Mouse (Mus musculus) heart, embryonic 11.5 days (tissue): Measurements from ENCODE around the gene Gpr75. TPM values are rescaled to one million over a fixed set of nuclear protein-coding genes. Genes with fewer than 3 reads are reported as not detected.

Experiments
- ATAC-seq: fragments of 200-750 bp; cut with Nextera tagmentation; replicated peaks from 2 replicates; pipeline ENCODE4 v1.8.0; 2017; ENCODE audit warnings: moderate library complexity; ENCODE audit not compliant: insufficient number of reproducible peaks, low FRiP score, low TSS enrichment
- H3K27ac ChIP-seq: fragments of 300-500 bp; sonication (generic); 2 replicates; pipeline ENCODE4 v1.5.1; 2014; ENCODE audit warnings: mild to moderate bottlenecking, low read depth, low read length
- H3K27me3 ChIP-seq: fragments of 300-500 bp; sonication (generic); 2 replicates; pipeline ENCODE4 v1.6.1; 2014; ENCODE audit warnings: mild to moderate bottlenecking, low read length, mixed read lengths; ENCODE audit not compliant: control insufficient read depth, insufficient read depth
- H3K36me3 ChIP-seq: fragments of 300-500 bp; sonication (generic); 2 replicates; pipeline ENCODE4 v1.6.1; 2014; ENCODE audit warnings: mild to moderate bottlenecking, low read length, moderate library complexity, mixed read lengths; ENCODE audit not compliant: control insufficient read depth, insufficient read depth
- H3K4me1 ChIP-seq: fragments of 300-500 bp; sonication (generic); 2 replicates; pipeline ENCODE4 v1.6.1; 2014; ENCODE audit warnings: low read length; ENCODE audit not compliant: control insufficient read depth, insufficient read depth
- H3K4me2 ChIP-seq: fragments of 300-500 bp; sonication (generic); 2 replicates; pipeline ENCODE4 v1.6.1; 2014; ENCODE audit warnings: mild to moderate bottlenecking, moderate library complexity
- H3K4me3 ChIP-seq: fragments of 300-500 bp; sonication (generic); 2 replicates; pipeline ENCODE4 v1.5.1; 2014; ENCODE audit warnings: low read depth, low read length
- H3K9ac ChIP-seq: fragments of 300-500 bp; sonication (generic); 2 replicates; pipeline ENCODE4 v1.6.1; 2014; ENCODE audit warnings: mild to moderate bottlenecking, low read depth, low read length, moderate library complexity
- H3K9me3 ChIP-seq: fragments of 300-500 bp; sonication (generic); replicated peaks from 2 replicates; pipeline ENCODE4 v1.6.1; 2016; ENCODE audit warnings: low read length; ENCODE audit not compliant: control insufficient read depth
- WGBS: fragments of 180-500 bp; shearing (Covaris S2); extraction: QIAGEN DNeasy Blood & Tissue Kit; methylation state at CpG from one replicate; pipeline ENCODE4 v1.1.7; 2014; ENCODE audit not compliant: insufficient replicate concordance; 5-methylcytosine and 5-hydroxymethylcytosine counted together
- polyA plus RNA-seq: library from polyadenylated mRNA; unstranded; fragments of >200 nt; fragmentation: Nextera tagmentation; extraction: Ambion mirVana; gene quantifications from 2 replicates; pipeline ENCODE4 v1.2.1, GENCODE M21; 2014

Gpr75 gene
- 0.14 and 0.23 TPM in 2 replicates for polyA plus RNA-seq

DNA sequence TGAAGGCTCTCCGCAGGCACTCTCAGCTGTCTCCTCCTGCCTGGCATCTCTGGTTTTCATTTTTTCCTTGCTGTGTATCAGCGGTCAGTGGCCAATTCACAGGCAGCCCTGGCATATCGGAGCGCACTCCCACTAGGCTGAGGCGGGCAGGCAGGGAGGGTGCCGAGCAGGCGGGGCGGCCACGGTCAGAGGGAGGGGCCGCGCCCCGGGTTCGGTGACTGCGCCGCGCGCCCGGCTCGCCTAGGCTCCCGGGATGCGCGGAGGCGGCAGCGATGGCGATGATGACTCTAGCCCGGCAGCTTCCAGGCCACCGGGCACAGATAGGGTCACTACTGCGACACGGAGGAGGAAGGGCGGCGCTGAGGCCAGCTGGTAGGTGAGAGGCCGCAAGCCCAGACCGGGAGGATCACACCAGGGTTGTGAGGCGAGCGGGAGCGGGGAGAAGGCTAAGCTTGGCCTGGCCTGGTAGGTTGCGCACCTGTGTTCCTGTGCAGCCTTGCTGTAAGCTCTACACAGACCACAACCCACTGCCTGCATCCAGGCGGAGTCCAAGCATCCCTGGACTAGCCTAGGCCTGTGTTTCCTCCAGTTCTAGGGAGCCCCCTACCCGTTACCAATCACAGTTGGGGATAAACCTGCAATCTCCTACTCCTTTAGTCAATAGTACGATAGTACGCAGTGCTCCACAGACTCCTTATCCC lies at the start of gene Gpr75, which contains the start of gene Asb3:
TSS of gene Gpr75 (plus strand) at position 188 of the 701 bp plus-strand sequence.
TSS of gene Asb3 (plus strand) at position 246 of the 701 bp plus-strand sequence.
- no peaks in the 10 kb centered on the region for H3K9me3 ChIP-seq
- H3K9ac ChIP-seq = peak within 1 kb of the TSS; percentile 58
- H3K4me1 ChIP-seq = no peaks in the 10 kb centered on the region
- ATAC-seq = peak; percentile 42; the same call in 1 of the 2 replicates
- no peak within 1 kb of the TSS for H3K27ac ChIP-seq
- H3K4me3 ChIP-seq = peak within 1 kb of the TSS; percentile 52
- H3K4me2 ChIP-seq = peak within 1 kb of the TSS; percentile 91
- H3K27me3 ChIP-seq = no peaks in the 10 kb centered on the region
- H3K36me3 ChIP-seq = no peaks in the 10 kb centered on the region
- WGBS = 5% methylated on average over 39 of the region's 41 CpGs

DNA sequence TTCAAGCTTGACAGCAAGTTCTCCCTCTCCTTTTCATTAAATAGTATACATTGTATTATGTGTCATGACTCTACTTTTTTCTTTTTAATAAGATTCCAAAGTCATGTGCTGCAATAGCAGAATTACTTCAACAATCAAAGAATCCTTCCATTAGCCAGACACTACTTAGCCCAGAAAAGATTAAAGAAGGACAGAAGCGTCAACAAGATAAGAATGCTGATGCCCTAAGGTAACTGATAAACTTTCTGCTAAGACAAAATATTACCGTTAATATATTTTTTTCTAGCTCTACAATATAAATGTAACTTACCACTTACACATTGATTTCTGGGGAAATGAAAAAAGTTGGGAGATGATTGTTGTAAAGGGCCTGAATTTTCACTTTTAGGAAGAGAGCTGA lies 46.4 kb upstream of the Gpr75 start:
- H3K4me1 ChIP-seq = no peaks in the 10 kb centered on the region
- H3K27ac ChIP-seq = no peak overlapping the region
- ATAC-seq = no peak
- peaks cover 8% of the 10 kb centered on the region; the same call in 1 of the 2 replicates for H3K36me3 ChIP-seq
- H3K9ac ChIP-seq = no peak overlapping the region
- 81% methylated on average over 2 of the region's 2 CpGs for WGBS
- no peaks in the 10 kb centered on the region for H3K27me3 ChIP-seq
- H3K9me3 ChIP-seq = no peaks in the 10 kb centered on the region
- no peak overlapping the region for H3K4me2 ChIP-seq
- H3K4me3 ChIP-seq = no peak overlapping the region

DNA sequence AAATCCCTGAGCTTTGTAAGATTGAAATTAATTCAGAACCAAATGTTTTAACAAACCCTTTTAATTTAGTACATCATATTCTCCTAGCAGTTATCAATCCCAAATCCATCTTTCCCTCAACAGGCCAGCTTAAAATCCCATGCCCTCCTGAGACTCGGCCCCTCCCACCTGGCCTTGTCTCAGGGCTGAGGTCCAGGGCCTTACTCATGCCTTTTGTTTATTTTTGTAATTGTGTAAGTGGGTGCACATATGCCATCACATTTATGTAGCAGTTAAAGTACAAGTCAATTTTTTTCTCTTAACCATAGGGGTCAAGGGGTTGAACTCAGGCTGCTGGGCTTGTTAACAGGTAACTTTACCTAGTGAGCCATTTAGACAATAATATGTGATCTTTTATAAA lies 40.8 kb upstream of the Gpr75 start:
- Histone ChIP-seq H3K36me3 (peaks cover 8% of the 10 kb centered on the region), H3K27me3 (no peaks in the 10 kb centered on the region), H3K27ac (no peak overlapping the region), H3K9me3 (no peaks in the 10 kb centered on the region), H3K4me3 (no peak overlapping the region), H3K4me2 (no peak overlapping the region), H3K9ac (no peak overlapping the region), H3K4me1 (no peaks in the 10 kb centered on the region)
- no peak for ATAC-seq
- WGBS = 90% methylated on average over 1 of the region's 1 CpGs

DNA sequence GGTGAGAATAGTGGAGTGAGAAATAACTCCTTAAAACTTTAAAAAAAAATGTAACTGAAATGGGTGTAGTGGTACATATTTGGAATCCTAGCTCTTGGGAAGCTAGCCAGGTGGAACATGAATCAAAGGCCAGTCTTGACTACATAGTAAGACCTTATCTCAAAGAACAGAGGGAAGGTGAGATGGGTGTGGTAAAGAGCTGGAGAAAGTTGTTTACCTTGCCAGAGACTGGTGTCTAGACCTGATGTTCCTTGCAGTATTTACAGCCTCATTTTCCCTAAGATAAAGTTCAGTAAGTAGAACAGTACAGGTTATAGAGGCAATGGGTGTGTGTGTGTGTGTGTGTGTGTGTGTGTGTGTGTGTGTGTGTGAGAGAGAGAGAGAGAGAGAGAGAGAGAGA lies 12.7 kb upstream of the Gpr75 start:
- no peak for ATAC-seq
- H3K27me3 ChIP-seq = no peaks in the 10 kb centered on the region
- no peak overlapping the region for H3K4me2 ChIP-seq
- H3K36me3 ChIP-seq = peaks cover 15% of the 10 kb centered on the region
- no peak overlapping the region for H3K27ac ChIP-seq
- H3K4me1 ChIP-seq = no peaks in the 10 kb centered on the region
- no peak overlapping the region for H3K9ac ChIP-seq
- no peak overlapping the region for H3K4me3 ChIP-seq
- H3K9me3 ChIP-seq = no peaks in the 10 kb centered on the region

DNA sequence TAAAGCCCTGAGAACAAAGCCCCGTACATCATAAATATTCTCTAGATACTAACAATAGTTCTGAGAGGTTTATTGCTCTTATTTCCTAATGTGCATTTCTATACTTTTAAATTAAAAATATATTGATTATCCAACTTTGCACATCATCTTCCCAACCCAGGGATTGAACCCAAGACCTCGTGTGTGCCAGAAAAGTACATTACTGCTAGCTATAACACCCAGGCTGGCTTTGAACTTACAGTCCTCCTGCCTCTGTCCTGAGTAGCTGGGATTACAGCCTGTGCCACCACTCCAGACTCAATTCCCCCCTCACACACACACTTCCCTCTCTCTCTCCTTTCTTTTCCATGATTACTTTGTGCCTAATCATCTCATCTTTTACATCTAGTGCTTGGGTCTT lies 3.0 kb downstream of the Gpr75 start:
- no peak for ATAC-seq

DNA sequence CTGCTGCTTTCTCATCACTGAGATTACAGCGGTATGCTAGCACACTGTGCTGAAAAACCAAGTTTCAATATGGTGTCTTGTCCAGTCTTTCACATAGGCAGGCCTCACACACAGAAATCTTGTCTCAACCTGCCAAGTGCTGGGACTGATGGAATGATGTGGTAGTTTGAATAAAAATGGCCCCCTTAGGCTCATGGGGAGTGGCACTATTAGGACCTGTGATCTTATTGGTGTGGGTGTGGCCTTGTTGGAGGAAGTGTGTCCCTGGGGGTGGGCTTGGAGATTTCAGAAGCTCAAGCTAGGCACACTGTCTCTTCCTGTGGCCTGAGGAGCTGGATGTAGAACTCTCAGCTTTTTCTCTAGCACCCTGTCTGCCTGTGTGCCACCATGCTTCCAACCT lies 11.0 kb downstream of the Gpr75 start:
- no peak for ATAC-seq
- Histone ChIP-seq H3K27me3 (no peaks in the 10 kb centered on the region), H3K9ac (no peak overlapping the region), H3K9me3 (no peaks in the 10 kb centered on the region), H3K27ac (no peak overlapping the region), H3K4me1 (no peaks in the 10 kb centered on the region), H3K4me2 (no peak overlapping the region), H3K36me3 (no peaks in the 10 kb centered on the region), H3K4me3 (no peak overlapping the region)
- 83% methylated on average over 1 of the region's 1 CpGs for WGBS

More for the DNA sequence above, 3.0 kb downstream of the Gpr75 start:
- no peaks in the 10 kb centered on the region for H3K4me1 ChIP-seq
- no peaks in the 10 kb centered on the region for H3K9me3 ChIP-seq
- 75% methylated on average over 2 of the region's 2 CpGs for WGBS
- H3K27me3 ChIP-seq = no peaks in the 10 kb centered on the region
- no peak overlapping the region for H3K4me3 ChIP-seq
- no peak overlapping the region for H3K9ac ChIP-seq
- no peaks in the 10 kb centered on the region for H3K36me3 ChIP-seq
- no peak overlapping the region for H3K27ac ChIP-seq
- H3K4me2 ChIP-seq = no peak overlapping the region

DNA sequence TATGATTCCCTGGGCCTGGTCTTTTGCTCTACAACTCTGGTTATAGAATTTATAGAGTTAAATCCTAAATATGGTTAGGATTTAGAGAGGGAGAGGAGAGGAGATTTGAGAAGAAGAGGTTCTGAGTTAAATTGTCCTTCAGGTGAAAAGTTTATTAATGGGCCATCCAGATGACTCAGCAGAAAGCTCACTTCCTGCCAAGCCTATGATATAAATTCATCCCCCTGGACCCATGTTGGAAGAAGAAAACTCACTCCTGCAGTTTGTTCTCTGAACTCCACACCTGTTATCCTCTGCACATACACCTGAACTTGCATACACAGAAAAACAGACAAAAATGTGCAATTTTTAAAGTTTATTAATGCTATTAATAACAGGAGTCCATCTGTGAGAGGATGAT lies 14.2 kb downstream of the Gpr75 start:
- no peak overlapping the region for H3K4me3 ChIP-seq
- no peaks in the 10 kb centered on the region for H3K36me3 ChIP-seq
- ATAC-seq = no peak
- H3K27ac ChIP-seq = no peak overlapping the region
- no peaks in the 10 kb centered on the region for H3K4me1 ChIP-seq
- no peak overlapping the region for H3K9ac ChIP-seq
- no peak overlapping the region for H3K4me2 ChIP-seq
- H3K27me3 ChIP-seq = no peaks in the 10 kb centered on the region
- no peaks in the 10 kb centered on the region for H3K9me3 ChIP-seq

DNA sequence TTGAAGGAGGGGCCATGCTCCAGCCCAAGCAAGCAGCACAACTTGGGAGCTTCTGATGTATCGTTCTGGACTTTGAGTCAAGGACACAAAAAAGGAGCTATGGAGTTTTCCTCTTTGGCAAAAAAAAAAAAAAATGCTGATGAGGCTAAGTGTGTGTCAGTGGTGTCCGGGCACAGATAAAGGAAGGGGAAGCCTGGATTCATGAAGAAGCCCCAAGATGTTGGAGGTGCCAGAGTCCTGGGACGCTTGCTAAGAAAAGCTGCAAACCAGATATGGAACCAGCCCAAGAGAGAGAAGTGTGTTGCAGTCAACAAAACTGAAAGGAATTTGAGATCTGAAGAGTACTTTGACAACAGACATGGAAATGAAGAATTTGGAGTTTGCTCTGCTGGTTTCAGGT lies 27.2 kb downstream of the Gpr75 start:
- no peak overlapping the region for H3K4me2 ChIP-seq
- no peaks in the 10 kb centered on the region for H3K9me3 ChIP-seq
- WGBS = 82% methylated on average over 3 of the region's 3 CpGs
- no peak for ATAC-seq
- H3K9ac ChIP-seq = no peak overlapping the region
- no peaks in the 10 kb centered on the region for H3K36me3 ChIP-seq
- no peak overlapping the region for H3K27ac ChIP-seq
- no peaks in the 10 kb centered on the region for H3K4me1 ChIP-seq
- H3K4me3 ChIP-seq = no peak overlapping the region
- H3K27me3 ChIP-seq = no peaks in the 10 kb centered on the region

DNA sequence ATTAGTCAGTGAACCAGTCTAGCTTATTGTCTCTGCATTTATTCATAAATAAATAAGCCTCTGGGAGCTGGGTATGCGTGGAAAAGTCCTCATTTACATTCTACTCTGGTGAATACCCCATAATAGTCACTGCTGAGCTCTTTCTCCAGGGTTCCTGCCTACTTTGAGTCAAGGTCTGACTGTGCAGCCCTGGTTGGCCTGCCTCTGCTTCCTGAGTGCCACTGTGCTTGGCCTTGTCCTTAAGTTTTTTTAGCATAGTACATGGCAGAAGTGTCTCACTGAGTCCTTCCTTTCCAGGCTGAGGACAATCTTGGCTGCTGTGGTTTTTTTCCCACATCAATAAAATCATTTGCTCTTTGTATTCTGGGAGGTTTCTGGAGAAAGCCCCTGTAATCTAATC lies 35.5 kb downstream of the Gpr75 start:
- H3K4me3 ChIP-seq = no peak overlapping the region
- H3K27me3 ChIP-seq = no peaks in the 10 kb centered on the region
- no peak overlapping the region for H3K9ac ChIP-seq
- no peaks in the 10 kb centered on the region for H3K4me1 ChIP-seq
- no peak overlapping the region for H3K27ac ChIP-seq
- H3K4me2 ChIP-seq = no peak overlapping the region
- no peaks in the 10 kb centered on the region for H3K9me3 ChIP-seq
- 64% methylated on average over 1 of the region's 1 CpGs for WGBS
- H3K36me3 ChIP-seq = peaks cover 5% of the 10 kb centered on the region; the same call in 1 of the 2 replicates
- no peak for ATAC-seq
